In the genomic region with DNA sequence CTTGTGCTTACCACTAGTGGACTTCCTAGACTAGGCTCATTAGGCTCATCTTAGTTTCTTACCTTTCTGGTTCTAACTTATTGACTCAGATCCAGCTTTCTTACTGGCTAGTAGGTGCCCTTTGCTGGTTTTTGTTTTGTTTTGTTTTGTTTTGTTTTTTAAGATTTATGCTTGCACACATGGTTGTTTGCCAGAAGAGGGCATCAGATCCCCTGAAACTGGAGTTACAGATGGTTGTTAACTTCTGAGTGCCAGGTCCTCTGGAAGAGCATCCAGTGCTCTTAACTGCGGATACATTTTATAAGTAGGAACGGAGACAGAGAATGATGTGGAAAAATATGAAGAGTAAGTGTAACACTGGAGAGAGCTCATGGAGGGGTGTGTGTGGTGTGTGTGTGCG, we compare ENCODE assay signal across 28 mouse cellular contexts.
DNase-seq lines count a peak whose midpoint lies in the region; ATAC-seq and TF ChIP-seq lines count a peak whose summit lies in the region.
"Had no signal": no experiment of that assay in that cellular context is flagged by ENCODE, and none has a peak within 500 bp of the region (broad histone marks: within the 10 kb centered on the region; RNA-seq: fewer than 3 reads in every experiment).

No protein-coding gene starts in this region.

- H3K4me2 ChIP-seq in hindbrain, postnatal 0 days (ENCODE audit: low read depth, low read length), result no peak overlapping the region
- H3K4me2 ChIP-seq in hindbrain, embryonic 12.5 days (replicated peaks), result no peak overlapping the region
- no peak overlapping the region for H3K4me2 ChIP-seq in liver, embryonic 14.5 days (ENCODE audit: low read depth)
- H3K4me2 ChIP-seq: forebrain, embryonic 12.5 days; heart, embryonic 11.5 days; hindbrain, embryonic 13.5 days; kidney, embryonic 15.5 days; limb, embryonic 13.5 days; liver, embryonic 13.5 days; lung, embryonic 14.5 days; midbrain, embryonic 11.5 days; neural tube, embryonic 13.5 days had no signal

- H3K4me1 ChIP-seq in hindbrain, postnatal 0 days (ENCODE audit: insufficient read depth, low read length), result no peaks in the 10 kb centered on the region
- no peaks in the 10 kb centered on the region for H3K4me1 ChIP-seq in hindbrain, embryonic 12.5 days
- H3K4me1 ChIP-seq in liver, embryonic 14.5 days (replicated peaks; ENCODE audit: control insufficient read depth in 2 of 2, insufficient read depth in 2 of 2, low read length in 1 of 2), result no peaks in the 10 kb centered on the region
- H3K4me1 ChIP-seq in ES-E14 (ENCODE audit: control insufficient read depth in 2 of 2, insufficient read depth in 2 of 2, low read length in 2 of 2, poor library complexity in 1 of 2), result no peaks in the 10 kb centered on the region
- H3K4me1 ChIP-seq: forebrain, embryonic 12.5 days; hindbrain, embryonic 13.5 days; liver, embryonic 13.5 days had no signal

- no peaks in the 10 kb centered on the region for H3K27me3 ChIP-seq in hindbrain, postnatal 0 days (ENCODE audit: insufficient read depth, low read length)
- H3K27me3 ChIP-seq in hindbrain, embryonic 12.5 days, result peaks cover 2% of the 10 kb centered on the region; the same call in 1 of the 2 replicates
- H3K27me3 ChIP-seq in liver, embryonic 14.5 days (ENCODE audit: control insufficient read depth, insufficient read depth, low read length), result no peaks in the 10 kb centered on the region
- H3K27me3 ChIP-seq: forebrain, embryonic 12.5 days; limb, embryonic 13.5 days; liver, embryonic 13.5 days; Patski had no signal

- H3K9me3 ChIP-seq in hindbrain, postnatal 0 days (ENCODE audit: low read length), result no peaks in the 10 kb centered on the region
- H3K9me3 ChIP-seq in hindbrain, embryonic 12.5 days (replicated peaks), result no peaks in the 10 kb centered on the region
- no peaks in the 10 kb centered on the region for H3K9me3 ChIP-seq in liver, embryonic 14.5 days (ENCODE audit: control insufficient read depth, low read length)
- no peaks in the 10 kb centered on the region for H3K9me3 ChIP-seq in ES-E14 (ENCODE audit: control insufficient read depth, insufficient read depth, low read depth, low read length)
- H3K9me3 ChIP-seq: forebrain, embryonic 12.5 days; G1E; hindbrain, embryonic 13.5 days; kidney, embryonic 15.5 days; limb, embryonic 13.5 days; liver, embryonic 13.5 days; neural tube, embryonic 13.5 days had no signal

- TF ChIP-seq CTCF in hindbrain, postnatal 0 days (IDR thresholded peaks at IDR 0.05; ENCODE audit: low read depth), result 0 out of 2 replicates have a peak, but pooled peaks have one; percentile 9
- TF ChIP-seq CTCF in liver, embryonic 14.5 days (IDR thresholded peaks at IDR 0.05; ENCODE audit: low read depth), result 0 out of 2 replicates have a peak, but pooled peaks have one; percentile 5
- TF ChIP-seq CTCF in brain, embryonic 14.5 days (IDR thresholded peaks at IDR 0.05; ENCODE audit: borderline replicate concordance, extremely low read depth, insufficient read depth, insufficient read length), result no peak

- no peak overlapping the region for H3K27ac ChIP-seq in hindbrain, postnatal 0 days
- H3K27ac ChIP-seq in hindbrain, embryonic 12.5 days, result no peak overlapping the region
- no peak overlapping the region for H3K27ac ChIP-seq in liver, embryonic 14.5 days
- no peak overlapping the region for H3K27ac ChIP-seq in ES-E14 (ENCODE audit: insufficient read depth, low read depth, low read length, poor library complexity, severe bottlenecking)
- H3K27ac ChIP-seq: forebrain, embryonic 12.5 days; hindbrain, embryonic 13.5 days; kidney, embryonic 15.5 days; limb, embryonic 13.5 days; liver, embryonic 13.5 days; neural tube, embryonic 13.5 days had no signal

- no peaks in the 10 kb centered on the region for H3K36me3 ChIP-seq in hindbrain, postnatal 0 days (ENCODE audit: insufficient read depth, low read length)
- no peaks in the 10 kb centered on the region for H3K36me3 ChIP-seq in hindbrain, embryonic 12.5 days
- no peaks in the 10 kb centered on the region for H3K36me3 ChIP-seq in liver, embryonic 14.5 days (replicated peaks; ENCODE audit: control insufficient read depth, insufficient read depth, low read depth)
- no peaks in the 10 kb centered on the region for H3K36me3 ChIP-seq in ES-E14 (ENCODE audit: control insufficient read depth, insufficient read depth, low read length, poor library complexity, severe bottlenecking)
- H3K36me3 ChIP-seq: forebrain, embryonic 12.5 days; G1E; hindbrain, embryonic 13.5 days; kidney, embryonic 15.5 days; limb, embryonic 13.5 days; liver, embryonic 13.5 days; neural tube, embryonic 13.5 days had no signal

- TF ChIP-seq POLR2A in brain, embryonic 14.5 days (IDR thresholded peaks at IDR 0.05; ENCODE audit: borderline replicate concordance, extremely low read depth, insufficient read depth, insufficient read length, poor library complexity, severe bottlenecking), result no peak

- in situ Hi-C loops in ES-E14 (cut with MboI; ENCODE audit: low sequenced_read_pairs in 2 of 2, unreplicated experiment in 2 of 2), result no loop called here

- no peak overlapping the region for H3K9ac ChIP-seq in hindbrain, postnatal 0 days (replicated peaks; ENCODE audit: low read length)
- H3K9ac ChIP-seq in hindbrain, embryonic 12.5 days, result no peak overlapping the region
- H3K9ac ChIP-seq in liver, embryonic 14.5 days (replicated peaks), result no peak overlapping the region
- H3K9ac ChIP-seq in ES-E14 (ENCODE audit: insufficient read depth, low read depth, low read length, poor library complexity, severe bottlenecking), result no peak overlapping the region
- H3K9ac ChIP-seq: forebrain, embryonic 12.5 days; hindbrain, embryonic 13.5 days; kidney, embryonic 15.5 days; limb, embryonic 13.5 days; liver, embryonic 13.5 days; lung, embryonic 14.5 days; neural tube, embryonic 13.5 days had no signal

- no peak for ATAC-seq in hindbrain, postnatal 0 days
- ATAC-seq in hindbrain, embryonic 12.5 days (ENCODE audit: low FRiP score), result no peak
- ATAC-seq in liver, embryonic 14.5 days (ENCODE audit: insufficient read depth), result no peak
- no peak for ATAC-seq in activated CD4-positive, CD25-positive, alpha-beta regulatory T cell, adult 4 months
- ATAC-seq: Patski had no signal

- DNase-seq in hindbrain, postnatal 0 days (ENCODE audit: low spot score), result no peak
- no peak for DNase-seq in liver, embryonic 14.5 days (ENCODE audit: low read depth in 3 of 3, low spot score in 3 of 3)
- DNase-seq in liver, result no peak
- DNase-seq in ES-E14 (ENCODE audit: low read depth, low spot score), result no peak
- DNase-seq in brain, embryonic 14.5 days (ENCODE audit: low read depth), result peak; percentile 5
- no peak for DNase-seq in right cerebral cortex, postnatal 10 days (ENCODE audit: low spot score in 2 of 2)
- DNase-seq: adrenal gland, postnatal 14 days; cerebellum, adult 11-12 months; cerebellum, postnatal 10 days; gastrocnemius, postnatal 36 days; heart, postnatal 36 days; kidney, adult 18-20 months; kidney, postnatal 4 days; layer of hippocampus, adult 9-11 months; liver, embryonic 13.5 days; lung, embryonic 14.5 days; lung, postnatal 36 days had no signal

- TF ChIP-seq EP300 in liver, embryonic 14.5 days (IDR thresholded peaks at IDR 0.05; ENCODE audit: low read depth), result no peak

- 91% methylated on average over 3 of the region's 3 CpGs for WGBS in hindbrain, postnatal 0 days
- WGBS in hindbrain, embryonic 12.5 days, result 88% methylated on average over 3 of the region's 3 CpGs
- 63% methylated on average over 3 of the region's 3 CpGs for WGBS in liver, embryonic 14.5 days (ENCODE audit: insufficient replicate concordance)

- H3K4me3 ChIP-seq in hindbrain, postnatal 0 days (ENCODE audit: low read length), result no peak overlapping the region
- no peak overlapping the region for H3K4me3 ChIP-seq in hindbrain, embryonic 12.5 days
- no peak overlapping the region for H3K4me3 ChIP-seq in liver, embryonic 14.5 days (ENCODE audit: insufficient read depth in 1 of 2, low read depth in 2 of 2, low read length in 2 of 2)
- H3K4me3 ChIP-seq in ES-E14 (ENCODE audit: insufficient read depth in 1 of 2, low read depth in 1 of 2, low read length in 2 of 2, poor library complexity in 1 of 2, severe bottlenecking in 1 of 2), result no peak overlapping the region
- H3K4me3 ChIP-seq: forebrain, embryonic 12.5 days; hindbrain, embryonic 13.5 days; kidney, embryonic 15.5 days; limb, embryonic 13.5 days; liver, embryonic 13.5 days; neural tube, embryonic 13.5 days had no signal

TF ChIP-seq in ES-E14, 5 proteins besides CTCF, POLR2A, EP300 and RAD21:
- TF ChIP-seq MAFK (IDR thresholded peaks at IDR 0.05; ENCODE audit: insufficient read depth, low read depth, low read length) (no peak), ZC3H11A (IDR thresholded peaks at IDR 0.05; ENCODE audit: borderline replicate concordance, low read depth, low read length) (peak; percentile 15; the same call in 1 of the 2 replicates)
